Mouse (Mus musculus) thymus, postnatal 14 days (tissue): ENCODE data around the gene Ttl.

ENCODE experiments used
- DNase-seq: peaks from one replicate; pipeline ENCODE4 v3.0.0; 2021

Ttl gene

DNA sequence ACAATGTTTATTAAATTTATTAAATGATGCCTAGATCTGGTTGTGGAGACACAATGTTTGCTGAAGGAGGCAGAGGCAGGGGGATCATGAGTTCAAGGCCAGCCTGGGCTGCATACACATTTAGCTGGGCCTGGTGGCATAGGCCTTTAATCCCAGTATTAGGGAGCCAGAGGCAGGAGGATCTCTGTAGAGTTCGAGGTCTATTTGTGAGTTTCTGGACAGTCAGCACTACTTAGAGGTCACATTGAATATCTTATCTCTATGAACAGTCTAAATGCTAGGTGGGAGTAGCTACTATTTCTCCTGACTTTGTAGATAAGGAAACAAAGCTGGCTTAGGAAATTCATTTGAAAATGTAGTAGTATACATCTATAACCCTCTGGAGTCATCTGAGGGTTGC is 21.8 kb downstream of the Ttl start:
- DNase-seq = no peak

DNA sequence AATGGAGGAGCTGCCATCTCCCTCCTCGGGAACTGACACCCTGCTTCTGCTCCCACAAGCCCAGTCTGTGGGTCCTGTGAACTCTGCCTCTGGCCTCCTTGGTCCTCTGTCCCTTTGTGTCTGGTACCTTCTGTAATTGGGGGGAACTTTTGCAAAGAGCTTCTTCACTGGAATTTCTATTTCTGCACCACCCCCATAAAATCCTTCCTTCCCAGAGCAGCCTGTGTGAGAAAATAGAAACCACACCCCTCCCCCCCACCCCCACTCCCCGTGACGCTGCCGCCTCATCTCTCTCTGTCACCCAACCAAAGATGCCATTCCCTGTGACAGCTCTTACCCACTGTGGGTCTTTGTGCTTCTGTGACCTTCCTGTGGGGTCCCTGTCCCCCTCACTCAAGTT is 24.6 kb downstream of the Ttl start:
- no peak for DNase-seq

DNA sequence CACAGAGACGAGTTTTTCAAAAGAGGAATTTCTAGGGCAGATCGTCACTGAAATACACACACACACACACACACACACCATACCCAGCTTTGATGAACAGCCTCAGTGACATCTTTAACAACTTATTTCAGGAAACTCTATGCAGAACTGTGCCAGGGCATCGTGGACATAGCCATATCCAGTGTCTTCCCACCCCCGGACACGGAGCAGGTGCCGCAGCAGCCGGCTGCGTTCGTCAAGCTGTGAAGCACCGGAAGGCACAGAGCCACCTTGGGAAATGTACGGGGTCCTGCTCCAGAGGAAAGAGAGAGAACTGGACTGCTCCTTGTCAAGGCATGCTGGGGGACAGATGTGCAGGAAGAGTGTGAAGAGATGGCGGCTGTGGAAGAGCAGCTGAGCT is 27.1 kb downstream of the Ttl start:
- no peak for DNase-seq

DNA sequence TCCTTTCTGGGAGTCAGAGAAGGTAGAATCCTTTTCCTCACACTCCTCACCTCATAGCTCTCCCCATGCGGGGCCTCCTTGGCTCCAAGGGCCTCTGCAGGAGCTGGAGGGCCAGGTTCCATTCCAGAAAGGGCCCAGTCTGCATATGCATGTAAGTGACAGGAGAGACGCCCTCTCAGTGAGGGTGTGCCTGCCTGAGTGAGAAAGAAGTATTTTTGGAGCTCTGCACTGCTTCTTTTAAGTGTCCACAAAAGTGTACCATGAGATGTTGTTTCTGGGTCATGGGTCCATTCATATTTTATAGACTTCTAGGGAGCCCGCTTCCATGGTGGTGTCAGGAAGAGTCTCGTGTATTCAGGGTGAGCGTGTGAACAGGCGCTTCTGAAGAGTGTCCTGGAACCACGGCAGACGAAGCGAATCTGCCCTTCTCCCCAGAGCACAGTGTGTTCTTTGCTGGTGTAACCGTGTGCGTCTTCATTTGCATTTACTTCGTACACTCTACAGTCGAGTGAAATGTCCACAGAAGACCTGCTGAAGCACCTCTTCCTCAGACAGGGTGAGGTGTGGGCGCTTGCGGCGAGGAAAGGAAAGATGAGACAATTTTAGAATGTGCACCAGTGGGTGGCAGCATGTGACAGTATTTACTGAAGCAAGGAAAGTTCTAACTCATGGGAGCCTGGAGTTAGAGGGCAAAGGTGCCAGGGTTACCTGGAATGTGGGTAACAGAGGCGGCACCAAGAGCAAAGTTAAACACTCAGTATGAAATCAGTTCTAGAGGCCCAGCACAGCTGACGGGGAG is 28.4 kb downstream of the Ttl start:
- DNase-seq = peak; percentile 17

DNA sequence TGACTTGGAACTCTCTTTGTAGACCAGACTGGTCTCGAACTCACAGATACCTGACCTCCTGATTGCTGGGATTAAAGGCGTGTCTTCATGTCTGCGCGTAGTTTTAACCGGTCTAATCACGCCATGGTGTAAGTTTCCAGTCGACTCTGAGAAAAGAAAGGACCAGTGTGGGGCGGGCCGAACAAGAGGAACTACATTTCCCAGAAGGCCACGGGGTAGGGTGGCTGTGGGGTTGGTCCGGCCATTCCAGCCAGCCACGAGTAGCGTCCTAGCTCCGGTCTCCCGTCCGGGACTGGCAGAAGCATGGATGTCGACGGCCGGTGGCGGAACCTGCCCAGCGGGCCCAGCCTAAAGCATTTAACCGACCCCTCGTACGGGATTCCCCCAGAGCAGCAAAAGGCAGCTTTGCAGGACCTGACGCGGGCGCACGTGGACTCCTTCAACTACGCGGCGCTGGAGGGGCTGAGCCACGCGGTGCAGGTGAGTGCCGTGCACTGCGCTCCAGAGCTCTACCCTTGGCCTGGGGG is 35.1 kb downstream of the Ttl start, which contains the start of gene Polr1b:
Gene Polr1b, plus strand, starts transcription at position 212 of the 527 bp plus-strand sequence.
- peak; percentile 86 for DNase-seq

DNA sequence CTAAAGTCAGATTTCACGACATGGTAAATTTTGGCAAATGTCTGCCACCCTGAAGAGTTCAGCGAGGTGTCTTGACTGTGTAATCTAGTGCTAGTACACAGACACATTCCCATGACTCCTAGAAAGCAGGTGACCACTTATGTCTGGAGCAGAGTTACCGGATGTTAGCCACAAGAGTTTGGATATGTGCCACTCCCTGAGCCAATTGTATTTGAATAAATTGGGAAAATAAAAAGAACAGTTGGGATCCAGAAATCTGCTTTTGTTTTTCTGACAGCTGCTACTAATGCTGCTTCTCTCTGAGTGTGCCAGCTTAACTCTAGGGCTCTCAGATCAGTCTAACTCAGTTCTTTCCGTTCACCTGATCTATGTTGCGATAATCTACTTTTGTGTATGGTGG is 47.2 kb downstream of the Ttl start:
- no peak for DNase-seq

DNA sequence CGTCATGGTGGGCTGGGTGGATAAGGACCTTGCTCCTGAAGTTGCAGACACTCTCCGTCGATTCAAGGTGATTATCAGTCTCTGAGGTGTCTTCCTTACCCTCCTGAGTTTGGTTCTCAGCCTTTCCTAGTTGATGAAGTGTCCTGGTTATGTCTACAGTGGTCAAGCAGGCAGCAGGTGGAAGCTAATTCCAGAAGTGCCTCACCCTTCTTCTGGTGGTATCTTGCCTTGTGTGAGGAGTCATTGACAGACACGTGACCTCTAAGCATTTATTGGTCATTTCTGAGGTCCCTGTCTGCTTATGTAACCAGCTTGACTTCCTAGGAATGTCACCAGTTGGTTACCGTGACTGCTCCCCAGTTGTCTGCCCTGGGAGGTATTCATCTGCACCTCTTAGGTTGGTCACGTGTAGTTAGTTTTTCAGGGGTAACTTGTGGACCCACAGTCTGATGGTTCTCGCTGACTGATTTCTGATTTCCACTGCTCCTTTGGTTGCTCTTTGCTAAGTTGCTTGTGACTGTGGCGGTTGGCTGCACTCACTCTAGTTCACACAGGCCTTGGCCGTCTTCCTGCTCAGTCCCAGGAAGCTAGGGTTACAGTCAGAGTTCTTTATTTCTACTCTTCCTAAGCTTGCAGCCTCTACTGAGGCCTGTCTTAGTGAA is 50.1 kb downstream of the Ttl start:
- DNase-seq = no peak

DNA sequence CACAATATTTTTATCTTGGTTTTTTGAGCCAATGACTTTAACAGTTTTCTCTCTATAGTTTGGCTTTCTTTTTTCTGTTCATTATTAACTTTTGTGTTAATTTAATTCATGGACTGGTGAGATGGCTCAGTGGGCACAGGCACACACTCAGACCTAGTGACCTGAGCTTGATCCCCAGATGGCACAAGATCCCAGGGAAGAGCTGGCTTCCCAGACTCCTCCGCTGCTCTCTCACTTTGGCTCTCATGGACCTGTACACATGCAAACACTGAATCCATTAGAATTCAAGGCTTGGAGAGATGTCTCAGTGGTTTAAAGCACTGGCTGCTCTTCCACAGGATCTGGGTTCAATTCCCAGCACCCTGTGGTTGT is 50.6 kb downstream of the Ttl start:
- DNase-seq = no peak

DNA sequence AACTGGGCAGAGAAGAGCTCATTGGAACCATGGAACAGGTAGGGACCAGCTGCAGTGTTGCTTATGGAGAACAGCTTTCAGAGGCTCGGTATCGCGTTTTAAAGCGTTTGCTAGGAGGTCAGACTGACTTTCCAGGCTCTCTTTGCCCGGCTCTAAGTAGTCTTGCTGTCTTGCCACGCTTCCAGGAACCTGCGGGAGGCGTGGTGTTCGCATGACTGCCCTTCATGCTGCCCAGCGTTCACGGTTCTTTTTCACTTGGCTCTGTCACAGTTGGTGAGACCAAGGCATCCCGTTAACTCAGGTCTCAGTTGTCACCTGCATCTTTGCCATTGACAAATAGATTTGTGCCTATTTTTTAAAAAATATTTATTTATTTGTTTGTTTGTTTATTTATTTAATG is 52.3 kb downstream of the Ttl start:
- no peak for DNase-seq

DNA sequence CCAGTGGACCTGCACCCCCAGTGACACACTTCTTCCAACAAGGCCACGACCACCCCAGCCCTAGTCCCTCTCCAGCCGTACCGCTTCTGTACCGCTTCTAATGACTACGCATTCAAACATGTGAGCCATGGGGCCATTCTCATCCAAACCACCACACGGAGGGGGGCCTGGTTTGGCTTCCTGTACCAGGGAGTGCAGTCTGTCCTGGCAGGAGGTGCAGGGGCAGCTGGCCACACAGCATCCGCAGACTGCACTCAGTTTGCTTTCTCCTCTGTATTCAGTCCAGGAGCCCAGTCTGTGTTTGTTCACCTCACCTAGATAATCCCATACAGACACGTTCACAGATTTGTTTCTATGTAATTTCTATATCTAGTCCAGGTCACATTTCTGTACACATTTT is 56.2 kb downstream of the Ttl start:
- DNase-seq = no peak

DNA sequence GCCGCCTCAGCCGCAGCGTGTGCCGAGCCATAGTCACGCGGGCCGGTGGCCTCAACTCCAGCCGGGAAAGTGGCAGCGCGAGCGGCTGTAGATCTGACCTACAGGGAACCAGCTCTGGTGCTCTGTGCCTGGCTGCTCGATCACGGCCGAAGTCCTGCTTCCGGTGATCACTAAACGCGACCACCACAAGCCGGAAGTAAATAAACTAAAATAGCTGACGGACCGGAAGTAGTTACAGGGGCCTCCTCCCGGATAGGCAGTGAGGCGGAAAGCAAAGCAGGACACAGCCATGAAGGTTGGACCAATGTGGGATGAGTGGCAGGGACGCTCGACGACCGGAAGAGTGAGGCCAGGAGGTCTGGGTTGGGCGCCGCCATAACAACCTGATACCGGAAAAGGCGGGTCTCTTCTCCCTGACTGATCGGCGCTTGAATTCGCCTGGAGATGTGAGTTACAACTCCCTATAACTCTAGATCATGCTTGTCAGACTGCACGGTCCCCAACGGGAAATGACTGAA is 63.7 kb downstream of the Ttl start, which contains the start of gene Chchd5:
Gene Chchd5, plus strand, starts transcription at position 289 of the 518 bp plus-strand sequence.
- DNase-seq = peak; percentile 78

DNA sequence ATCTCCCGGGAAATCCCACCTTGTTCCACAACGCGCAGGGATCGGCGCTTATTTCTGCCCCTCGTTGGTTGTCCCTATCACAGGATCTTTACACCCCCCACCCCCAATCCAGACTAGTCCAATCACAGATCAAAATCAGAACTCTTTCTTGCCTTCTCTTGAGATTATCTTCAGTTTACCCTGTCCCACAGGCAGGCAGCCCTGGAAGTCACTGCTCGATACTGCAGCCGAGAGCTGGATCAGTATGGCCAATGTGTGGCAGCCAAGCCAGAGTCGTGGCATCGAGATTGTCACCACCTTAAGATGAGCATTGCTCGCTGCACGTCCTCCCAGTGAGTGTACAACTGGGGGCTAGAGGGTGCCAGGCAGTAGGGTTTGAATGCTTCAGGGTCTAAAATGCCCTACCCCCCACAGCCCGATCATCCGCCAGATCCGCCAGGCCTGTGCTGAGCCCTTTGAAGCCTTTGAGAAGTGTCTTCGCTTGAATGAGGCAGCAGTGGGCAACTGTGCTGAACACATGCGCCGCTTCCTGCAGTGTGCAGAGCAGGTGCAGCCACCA is 64.3 kb downstream of the Ttl start:
- peak; percentile 88 for DNase-seq

DNA sequence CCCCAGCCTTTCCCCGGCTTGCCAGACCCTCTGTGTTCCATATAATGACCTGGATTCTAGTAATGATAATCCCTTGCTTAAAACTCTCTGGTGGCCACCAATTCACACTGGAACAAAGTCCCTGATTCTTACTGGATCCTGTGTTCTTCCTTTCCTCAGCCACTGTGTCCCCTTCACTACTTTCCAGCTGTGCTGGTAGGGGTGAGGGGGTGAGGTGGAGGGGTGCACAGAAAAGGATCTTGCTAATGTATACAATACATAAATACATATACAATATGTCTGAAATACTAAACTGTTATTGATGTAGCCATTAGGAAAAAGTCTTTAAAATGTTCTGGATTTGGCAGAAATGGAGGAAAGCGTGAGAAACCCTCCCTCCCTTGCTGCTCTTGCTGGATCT is 65.0 kb downstream of the Ttl start:
- peak; percentile 63 for DNase-seq

DNA sequence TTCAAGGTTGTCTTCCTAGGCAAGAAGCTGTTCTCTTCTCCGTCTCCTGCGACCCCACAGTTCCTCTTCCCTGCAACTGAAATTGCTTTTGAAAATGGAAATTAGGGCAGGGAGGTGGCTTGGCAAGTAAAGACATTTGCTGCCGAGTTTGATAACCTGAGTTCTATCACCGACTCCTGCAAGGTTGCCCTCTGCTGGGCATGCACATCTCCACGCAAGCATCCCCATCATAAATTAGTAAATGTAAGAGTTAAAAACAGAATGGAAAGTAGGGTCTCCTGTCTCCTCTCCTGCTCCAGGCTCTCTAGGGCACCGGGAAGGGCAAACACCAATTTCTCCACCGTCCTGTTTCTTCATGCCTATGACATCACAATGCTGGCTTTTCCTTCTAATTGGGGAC is 66.5 kb downstream of the Ttl start:
- peak; percentile 61 for DNase-seq

DNA sequence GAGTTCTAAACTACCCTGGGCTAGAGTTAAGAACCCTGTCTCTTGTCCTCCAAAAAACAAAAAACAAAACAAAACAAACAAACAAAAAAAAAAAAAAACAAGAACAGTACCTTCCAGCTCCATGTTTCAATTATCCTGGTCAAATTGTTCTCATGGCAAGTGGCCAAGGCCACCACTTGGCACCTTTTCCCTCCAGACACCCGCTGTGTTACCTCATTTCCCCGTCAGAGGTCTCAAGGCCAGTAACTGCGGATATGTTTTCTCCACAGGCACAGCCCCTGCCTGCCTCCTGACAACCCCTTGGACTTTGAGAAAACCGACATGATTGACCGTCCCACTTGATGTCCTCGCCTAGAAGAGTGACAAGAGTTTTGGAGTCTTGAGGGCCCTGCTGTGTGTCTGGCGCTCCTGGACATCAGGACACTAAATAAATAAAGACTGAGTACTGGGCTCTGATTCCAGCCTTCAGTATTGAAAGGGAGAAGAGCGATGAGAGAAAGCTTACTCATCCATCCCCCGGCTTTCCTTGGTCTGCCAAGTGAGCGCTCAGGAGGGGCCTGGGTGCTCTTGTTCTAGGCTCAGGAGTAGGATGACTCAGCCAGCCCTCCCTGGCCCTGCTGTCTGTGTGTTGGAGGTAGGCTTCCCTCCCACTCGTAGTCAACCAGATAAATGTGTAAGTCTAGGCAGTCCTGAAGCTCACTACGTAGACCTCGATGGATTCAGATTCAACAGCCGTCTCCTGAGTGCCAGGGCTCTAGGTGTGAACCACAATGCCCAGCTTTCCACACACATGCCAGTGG is 67.5 kb downstream of the Ttl start:
- no peak for DNase-seq

DNA sequence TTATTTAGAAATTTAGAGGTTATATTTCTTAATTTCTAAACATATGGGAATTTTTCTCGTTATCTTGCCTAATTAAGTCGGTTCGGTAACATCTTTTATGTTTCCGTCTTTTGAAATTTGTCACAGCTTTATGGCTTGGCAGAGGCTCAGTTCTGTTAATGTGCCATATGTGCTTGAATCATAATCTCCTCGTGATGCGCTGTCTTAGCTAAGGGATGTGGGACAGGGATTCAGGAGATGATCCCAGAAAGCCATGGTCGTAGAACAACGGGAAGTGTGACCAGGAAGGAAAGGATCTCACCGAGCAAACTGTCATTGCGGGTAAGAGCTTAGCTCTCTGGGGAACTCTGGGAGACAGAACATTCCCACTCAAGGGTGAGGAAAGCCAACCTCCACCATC is 74.2 kb downstream of the Ttl start:
- DNase-seq = no peak
